Mouse (Mus musculus): ENCODE measurements around the gene Mknk2. TPM values are rescaled to one million over a fixed set of nuclear protein-coding genes. Genes with fewer than 3 reads are reported as not detected.
A peak's percentile ranks its signal among the peaks of the same experiment; 100 is the strongest.

The Mknk2 gene
- polyA plus RNA-seq, 1 experiment from 2014 or later = 71.1 TPM

DNA sequence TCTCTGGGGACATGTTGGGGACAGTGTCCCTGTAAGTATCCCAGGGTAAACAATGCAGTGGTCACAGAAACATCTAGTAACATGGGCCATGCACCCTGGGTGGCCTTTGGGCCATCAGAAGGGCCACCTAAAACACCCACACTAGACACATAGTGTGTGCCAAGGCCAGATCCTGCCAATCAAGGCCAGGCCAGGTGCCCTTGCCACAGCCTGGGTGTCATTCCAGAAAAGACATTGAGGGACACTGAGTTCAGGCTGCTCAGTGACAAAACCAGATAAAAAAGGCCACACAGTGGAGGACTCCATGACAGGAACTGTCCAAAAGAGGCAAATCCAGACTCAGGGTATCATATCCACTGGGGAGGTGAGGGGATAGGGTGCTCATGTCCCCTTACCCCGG lies 5.7 kb upstream of the Mknk2 start:
- Histone ChIP-seq H3K4me3 (ENCODE audit: low read depth, low read length) (no peak overlapping the region), H3K27ac (ENCODE audit: low read depth) (no peak overlapping the region), H3K27me3 (replicated peaks; ENCODE audit: control insufficient read depth, insufficient read depth, low read length) (no peaks in the 10 kb centered on the region), H3K9me3 (ENCODE audit: control insufficient read depth, low read length) (no peaks in the 10 kb centered on the region), H3K4me2 (ENCODE audit: low read length) (no peak overlapping the region), H3K4me1 (replicated peaks; ENCODE audit: control insufficient read depth, insufficient read depth, low read length) (peaks cover 4% of the 10 kb centered on the region), H3K36me3 (ENCODE audit: control insufficient read depth, insufficient read depth, low read length) (peaks cover 28% of the 10 kb centered on the region), H3K9ac (ENCODE audit: low read length) (no peak overlapping the region)
- ATAC-seq (replicated peaks; ENCODE audit: low FRiP score, low TSS enrichment, low read depth) = no peak
- DNase-seq (ENCODE audit: low spot score) = no peak
- WGBS = 95% methylated on average over 1 of the region's 1 CpGs

- DNase-seq (ENCODE audit: low spot score) (no peak), ATAC-seq (replicated peaks; ENCODE audit: low FRiP score, low TSS enrichment, low read depth) (no peak)
- Histone ChIP-seq H3K4me3 (ENCODE audit: low read depth, low read length) (no peak overlapping the region), H3K4me2 (ENCODE audit: low read length) (no peak overlapping the region), H3K4me1 (replicated peaks; ENCODE audit: control insufficient read depth, insufficient read depth, low read length) (peaks cover 21% of the 10 kb centered on the region), H3K9ac (ENCODE audit: low read length) (no peak overlapping the region), H3K27ac (ENCODE audit: low read depth) (no peak overlapping the region), H3K36me3 (ENCODE audit: control insufficient read depth, insufficient read depth, low read length) (peaks cover 20% of the 10 kb centered on the region), H3K9me3 (ENCODE audit: control insufficient read depth, low read length) (no peaks in the 10 kb centered on the region), H3K27me3 (replicated peaks; ENCODE audit: control insufficient read depth, insufficient read depth, low read length) (no peaks in the 10 kb centered on the region)
- 91% methylated on average over 6 of the region's 6 CpGs for WGBS
Observed at GRCm38 (mm10) chr10:80682003-80682402, 4.1 kb upstream of the Mknk2 start.

GRCm38 (mm10) chr10:80680260-80680696 lies 2.4 kb upstream of the Mknk2 start:
- Histone ChIP-seq H3K4me2 (ENCODE audit: low read length) (no peak overlapping the region), H3K9me3 (ENCODE audit: control insufficient read depth, low read length) (no peaks in the 10 kb centered on the region), H3K4me1 (replicated peaks; ENCODE audit: control insufficient read depth, insufficient read depth, low read length) (peaks cover 22% of the 10 kb centered on the region), H3K36me3 (ENCODE audit: control insufficient read depth, insufficient read depth, low read length) (peaks cover 3% of the 10 kb centered on the region; the same call in 1 of the 2 replicates), H3K9ac (ENCODE audit: low read length) (no peak overlapping the region), H3K27me3 (replicated peaks; ENCODE audit: control insufficient read depth, insufficient read depth, low read length) (no peaks in the 10 kb centered on the region), H3K27ac (ENCODE audit: low read depth) (no peak overlapping the region), H3K4me3 (ENCODE audit: low read depth, low read length) (no peak overlapping the region)
- WGBS = 81% methylated on average over 2 of the region's 2 CpGs
- ATAC-seq (replicated peaks; ENCODE audit: low FRiP score, low TSS enrichment, low read depth) (no peak), DNase-seq (ENCODE audit: low spot score) (no peak)

DNA sequence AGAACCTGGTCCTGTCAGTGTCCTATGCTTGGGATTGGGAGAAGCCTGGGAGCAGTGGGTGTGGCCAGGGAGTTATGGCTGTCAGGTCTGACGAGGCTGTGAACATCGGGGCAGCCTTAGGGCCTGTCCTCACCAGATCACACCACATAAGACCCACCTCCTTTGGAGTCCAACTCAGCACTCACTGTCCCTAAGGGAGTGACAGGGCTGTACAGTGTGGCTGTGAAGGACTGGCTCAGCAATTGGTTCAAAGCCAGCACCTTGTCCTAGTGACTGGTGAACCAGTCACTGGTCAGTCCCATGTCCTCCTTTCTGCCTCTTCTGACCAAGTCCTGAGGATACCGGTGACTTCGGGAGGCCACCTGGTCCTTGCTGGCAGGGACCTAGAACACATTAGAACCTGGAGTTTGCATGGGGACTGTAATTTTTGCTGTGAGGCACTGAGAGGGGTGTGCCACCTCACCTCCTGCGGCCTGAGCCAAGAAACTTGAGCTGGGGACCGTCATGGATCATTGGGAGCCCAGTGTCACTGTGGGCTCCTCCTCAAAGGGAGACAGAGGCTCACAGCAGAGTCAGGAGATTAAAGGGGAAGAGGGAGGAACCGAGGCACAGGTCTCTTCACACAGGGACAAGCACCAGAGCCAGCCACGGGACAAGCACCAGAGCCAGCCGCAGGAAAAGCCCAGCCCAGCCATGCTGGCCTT lies 1.8 kb upstream of the Mknk2 start:
- 63% methylated on average over 9 of the region's 9 CpGs for WGBS

GRCm38 (mm10) chr10:80678601-80679377 lies 877 bp upstream of the Mknk2 start:
- Histone ChIP-seq H3K9me3 (ENCODE audit: control insufficient read depth, low read length) (no peaks in the 10 kb centered on the region), H3K4me1 (replicated peaks; ENCODE audit: control insufficient read depth, insufficient read depth, low read length) (peaks cover 36% of the 10 kb centered on the region), H3K4me3 (ENCODE audit: low read depth, low read length) (no peak overlapping the region), H3K36me3 (ENCODE audit: control insufficient read depth, insufficient read depth, low read length) (no peaks in the 10 kb centered on the region), H3K27me3 (replicated peaks; ENCODE audit: control insufficient read depth, insufficient read depth, low read length) (no peaks in the 10 kb centered on the region), H3K27ac (ENCODE audit: low read depth) (peak overlapping the region; percentile 97), H3K4me2 (ENCODE audit: low read length) (peak overlapping the region; percentile 87), H3K9ac (ENCODE audit: low read length) (no peak overlapping the region)
- DNase-seq (ENCODE audit: low spot score) = no peak
- ATAC-seq (replicated peaks; ENCODE audit: low FRiP score, low TSS enrichment, low read depth) = no peak
- WGBS = 58% methylated on average over 10 of the region's 10 CpGs

More for the DNA sequence above, 1.8 kb upstream of the Mknk2 start:
- ATAC-seq (replicated peaks; ENCODE audit: low FRiP score, low TSS enrichment, low read depth) (no peak), DNase-seq (ENCODE audit: low spot score) (no peak)
- Histone ChIP-seq H3K9me3 (ENCODE audit: control insufficient read depth, low read length) (no peaks in the 10 kb centered on the region), H3K36me3 (ENCODE audit: control insufficient read depth, insufficient read depth, low read length) (no peaks in the 10 kb centered on the region), H3K27me3 (replicated peaks; ENCODE audit: control insufficient read depth, insufficient read depth, low read length) (no peaks in the 10 kb centered on the region), H3K4me3 (ENCODE audit: low read depth, low read length) (no peak overlapping the region), H3K27ac (ENCODE audit: low read depth) (no peak overlapping the region), H3K9ac (ENCODE audit: low read length) (no peak overlapping the region), H3K4me1 (replicated peaks; ENCODE audit: control insufficient read depth, insufficient read depth, low read length) (peaks cover 26% of the 10 kb centered on the region), H3K4me2 (ENCODE audit: low read length) (no peak overlapping the region)

DNA sequence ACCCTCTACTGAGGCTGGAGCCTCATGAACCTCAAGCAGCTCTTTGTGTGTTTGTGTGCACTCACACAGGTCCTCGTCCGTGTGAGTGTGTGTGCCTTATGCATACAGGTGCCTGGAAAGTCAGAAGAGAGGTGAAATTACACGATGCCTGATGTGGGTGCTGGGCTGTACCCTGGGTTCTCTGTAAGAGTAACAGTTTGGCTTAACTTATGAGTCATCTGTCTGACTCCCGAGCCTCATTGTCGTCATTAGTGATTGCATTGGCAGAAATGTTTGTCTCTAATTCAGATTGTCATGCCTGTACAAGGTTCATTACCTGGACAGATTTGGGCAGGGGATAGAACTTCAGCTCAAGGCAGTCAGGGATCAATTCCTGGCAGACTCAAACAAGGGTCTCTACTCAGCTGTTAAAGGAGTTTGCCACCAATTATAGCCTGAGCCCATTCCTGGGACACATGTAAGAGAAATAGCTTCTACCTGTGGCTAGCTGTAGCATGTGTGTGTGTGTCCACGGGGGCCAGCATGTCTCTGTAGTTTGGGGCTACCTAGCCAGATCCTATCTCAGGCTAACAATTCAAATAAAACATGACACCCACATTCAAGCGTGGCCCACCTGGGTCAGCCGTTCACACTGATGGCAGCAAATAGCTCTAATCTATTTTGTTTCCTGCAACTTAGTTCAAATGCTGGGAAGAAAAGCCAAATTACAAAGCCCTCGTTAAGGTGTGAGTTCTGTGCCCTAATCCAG lies 610 bp downstream of the Mknk2 start:
- Histone ChIP-seq H3K36me3 (ENCODE audit: control insufficient read depth, insufficient read depth, low read length) (peaks cover 10% of the 10 kb centered on the region; the same call in 1 of the 2 replicates), H3K9me3 (ENCODE audit: control insufficient read depth, low read length) (no peaks in the 10 kb centered on the region), H3K9ac (ENCODE audit: low read length) (peak overlapping the region; percentile 54), H3K27ac (ENCODE audit: low read depth) (peak overlapping the region; percentile 97), H3K4me3 (ENCODE audit: low read depth, low read length) (peak overlapping the region; percentile 73), H3K4me1 (replicated peaks; ENCODE audit: control insufficient read depth, insufficient read depth, low read length) (peaks cover 43% of the 10 kb centered on the region), H3K27me3 (replicated peaks; ENCODE audit: control insufficient read depth, insufficient read depth, low read length) (no peaks in the 10 kb centered on the region), H3K4me2 (ENCODE audit: low read length) (peak overlapping the region; percentile 87)
- DNase-seq (ENCODE audit: low spot score) (no peak), ATAC-seq (replicated peaks; ENCODE audit: low FRiP score, low TSS enrichment, low read depth) (no peak)
- 29% methylated on average over 9 of the region's 9 CpGs for WGBS

- H3K4me1 ChIP-seq (replicated peaks; ENCODE audit: control insufficient read depth, insufficient read depth, low read length) = peaks cover 43% of the 10 kb centered on the region
- peak; percentile 98 for DNase-seq (ENCODE audit: low spot score)
- under 1% methylated on average over 74 of the region's 78 CpGs for WGBS
Observed at GRCm38 (mm10) chr10:80676198-80676928, 1.5 kb downstream of the Mknk2 start.

More at GRCm38 (mm10) chr10:80676198-80676928, 1.5 kb downstream of the Mknk2 start:
- H3K27me3 ChIP-seq (replicated peaks; ENCODE audit: control insufficient read depth, insufficient read depth, low read length) = no peaks in the 10 kb centered on the region
- peaks cover 18% of the 10 kb centered on the region for H3K36me3 ChIP-seq (ENCODE audit: control insufficient read depth, insufficient read depth, low read length)
- no peaks in the 10 kb centered on the region for H3K9me3 ChIP-seq (ENCODE audit: control insufficient read depth, low read length)
- ATAC-seq (replicated peaks; ENCODE audit: low FRiP score, low TSS enrichment, low read depth) = peak; percentile 89
- peak overlapping the region; percentile 89 for H3K4me2 ChIP-seq (ENCODE audit: low read length)
- H3K9ac ChIP-seq (ENCODE audit: low read length) = peak overlapping the region; percentile 91
- peak overlapping the region; percentile 73 for H3K4me3 ChIP-seq (ENCODE audit: low read depth, low read length)
- H3K27ac ChIP-seq (ENCODE audit: low read depth) = peak overlapping the region; percentile 97
